Mouse (Mus musculus): ENCODE results near the gene Cluh.

Cluh gene

DNA sequence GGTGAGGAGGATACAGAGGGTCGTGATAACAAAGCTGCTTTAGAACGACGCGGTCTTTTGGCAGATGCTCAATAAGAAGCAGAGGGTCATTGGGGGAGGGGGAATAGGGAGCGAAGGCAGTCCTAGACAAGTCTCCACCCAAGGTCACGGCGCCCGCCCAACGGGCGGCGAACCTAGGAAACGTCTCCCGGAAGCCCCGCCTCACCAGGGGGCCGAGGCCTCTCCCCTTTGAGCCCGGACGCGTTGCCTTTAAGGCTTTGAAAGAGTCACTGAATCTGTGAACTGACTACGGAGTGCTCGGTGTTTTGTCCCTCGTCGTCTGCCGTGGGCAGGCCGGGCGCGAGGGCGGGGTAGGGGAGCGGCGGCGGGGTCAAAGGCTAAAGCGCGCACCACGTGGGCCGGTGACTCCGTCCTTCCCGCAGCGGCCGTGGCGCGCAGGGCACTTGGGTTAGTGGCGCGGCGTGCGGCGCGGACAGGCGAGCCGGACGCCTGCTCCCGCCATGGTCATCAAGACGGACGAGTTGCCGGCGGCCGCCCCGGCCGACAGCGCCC, at the start of gene Cluh:
TSS of gene Cluh (plus strand) at position 401 of the 552 bp plus-strand sequence.
- DNase-seq (ENCODE audit: low read depth, low spot score) = peak; percentile 98

DNA sequence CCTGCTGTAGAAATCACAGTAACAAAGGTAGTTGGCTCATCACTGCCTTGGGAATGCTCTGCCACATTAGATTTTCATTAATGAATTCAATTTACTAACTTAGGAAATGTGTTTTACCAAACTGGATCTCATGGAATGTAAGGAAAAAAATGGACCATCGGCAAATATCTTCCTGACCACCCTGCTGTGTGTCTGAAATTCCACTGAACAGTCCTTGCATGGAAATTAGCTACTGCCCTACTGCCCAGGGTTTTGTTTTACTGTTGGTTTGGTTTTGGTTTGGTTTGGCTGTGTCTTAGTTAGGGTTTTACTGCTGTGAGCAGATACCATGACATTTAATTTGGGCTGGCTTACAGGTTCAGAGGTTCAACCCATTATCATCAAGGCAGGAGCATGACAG, 47.0 kb upstream of the Cluh start:
- DNase-seq (ENCODE audit: low read depth, low spot score) = no peak

DNA sequence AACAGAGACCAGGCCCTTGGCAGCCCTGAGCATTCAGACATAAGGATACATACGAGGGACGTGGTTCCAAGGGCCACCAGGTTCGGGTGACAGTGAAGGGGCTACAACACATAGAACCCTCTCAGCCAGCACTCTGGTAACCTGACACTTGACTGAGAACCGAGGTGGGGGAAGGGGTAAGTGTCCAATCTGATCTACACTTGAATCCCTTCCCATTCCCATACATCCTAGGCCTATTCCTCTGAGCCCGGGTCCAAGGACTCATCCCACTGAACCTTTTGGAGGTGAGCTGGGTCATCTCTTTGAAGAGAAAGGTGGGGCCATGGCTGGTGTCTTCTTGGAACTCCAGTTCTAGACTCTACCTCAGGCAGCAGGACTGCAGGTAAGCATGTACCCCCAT, 39.2 kb upstream of the Cluh start:
- DNase-seq (ENCODE audit: low read depth, low spot score) = no peak

DNA sequence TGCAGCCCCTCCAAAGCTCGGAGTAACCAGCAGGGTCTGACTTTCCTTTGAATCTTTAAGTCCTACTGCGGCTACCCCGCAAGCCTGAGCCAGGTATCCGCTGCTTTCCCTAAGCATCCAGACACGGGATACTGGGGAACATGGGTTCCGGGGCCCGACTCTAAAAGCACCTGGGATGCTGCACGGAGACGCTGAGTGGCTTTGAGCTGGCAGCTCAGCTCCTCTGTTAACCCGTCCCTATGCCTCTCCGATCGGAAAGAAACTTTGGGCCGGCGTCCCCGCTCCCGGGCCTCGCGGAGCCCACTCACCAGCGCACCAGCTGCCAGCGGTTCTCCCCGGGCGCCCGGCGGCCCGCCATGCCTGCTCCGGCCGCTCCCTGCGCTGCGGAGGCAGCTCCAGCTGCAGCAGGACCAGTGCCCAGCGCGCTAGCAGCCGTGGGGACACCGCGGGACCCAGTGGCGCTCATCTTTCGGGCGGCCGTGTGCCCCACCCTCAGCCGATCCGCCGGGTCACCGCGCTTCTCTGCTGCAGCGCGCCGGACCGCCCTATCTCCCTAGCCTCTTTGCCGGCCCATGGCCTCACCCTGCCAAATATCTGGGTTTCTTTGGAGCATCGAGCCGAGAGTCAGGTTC, 38.6 kb upstream of the Cluh start, which contains the start of gene Rap1gap2:
TSS of gene Rap1gap2 (minus strand) at position 371 of the 632 bp plus-strand sequence.
- DNase-seq (ENCODE audit: low read depth, low spot score) = no peak

DNA sequence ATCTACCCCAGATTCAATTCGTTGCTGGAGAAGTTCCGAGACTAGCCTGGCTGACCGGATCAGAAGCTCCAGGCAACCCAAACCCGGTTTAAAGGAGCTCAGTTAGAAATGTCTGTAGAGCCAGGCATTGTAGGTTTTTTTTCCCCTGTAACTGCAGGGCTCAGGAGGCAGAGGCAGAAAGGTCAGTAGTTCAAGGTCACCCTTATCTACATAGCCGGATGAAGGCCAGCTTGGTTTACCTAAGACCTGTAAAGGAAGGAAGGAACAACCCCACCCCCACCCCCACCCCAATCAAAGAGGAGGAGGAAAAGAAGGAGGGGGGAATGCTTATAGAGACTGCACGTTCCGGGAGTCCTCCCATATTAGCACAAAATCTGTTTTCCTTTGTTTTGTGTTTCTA, 37.9 kb upstream of the Cluh start:
- no peak for DNase-seq (ENCODE audit: low read depth, low spot score)

DNA sequence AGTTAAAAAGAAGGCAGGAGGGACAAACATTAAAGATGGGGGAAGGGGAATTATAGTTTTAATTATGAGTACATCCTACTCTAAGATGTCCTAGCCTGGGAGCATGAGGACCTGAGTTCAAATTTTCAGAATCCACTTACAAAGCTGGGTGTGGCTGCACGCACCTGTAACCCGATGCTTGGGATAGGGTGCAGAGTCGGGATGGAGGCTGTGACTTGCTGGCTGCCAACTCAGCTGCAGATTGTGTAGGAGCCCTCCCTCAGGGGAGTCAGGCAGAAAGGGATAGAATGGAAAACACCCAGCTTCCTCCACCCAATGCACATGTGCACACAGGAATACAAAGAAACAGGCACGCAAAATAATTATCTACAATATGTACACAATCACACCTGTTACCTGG, 35.9 kb upstream of the Cluh start:
- DNase-seq (ENCODE audit: low read depth, low spot score) = no peak

DNA sequence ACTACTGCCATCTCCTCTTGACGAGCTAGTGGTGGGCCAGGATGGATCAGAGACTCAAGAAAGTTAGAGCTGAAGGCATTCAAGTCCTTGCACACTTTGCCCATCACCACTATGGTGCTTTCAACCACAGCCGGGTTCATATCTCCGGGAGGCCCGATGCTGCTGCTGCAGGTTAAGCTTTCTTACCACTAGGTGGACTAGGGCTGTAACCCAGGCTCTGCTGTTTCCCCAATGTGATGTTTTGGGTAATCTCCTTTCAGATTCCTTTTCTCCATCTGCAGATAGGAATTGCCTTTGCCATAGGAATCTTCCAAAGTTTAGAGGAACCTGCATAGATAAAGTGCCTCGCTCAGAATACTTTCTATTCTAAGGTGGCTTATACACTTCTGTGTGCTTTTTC, 33.7 kb upstream of the Cluh start:
- DNase-seq (ENCODE audit: low read depth, low spot score) = no peak

DNA sequence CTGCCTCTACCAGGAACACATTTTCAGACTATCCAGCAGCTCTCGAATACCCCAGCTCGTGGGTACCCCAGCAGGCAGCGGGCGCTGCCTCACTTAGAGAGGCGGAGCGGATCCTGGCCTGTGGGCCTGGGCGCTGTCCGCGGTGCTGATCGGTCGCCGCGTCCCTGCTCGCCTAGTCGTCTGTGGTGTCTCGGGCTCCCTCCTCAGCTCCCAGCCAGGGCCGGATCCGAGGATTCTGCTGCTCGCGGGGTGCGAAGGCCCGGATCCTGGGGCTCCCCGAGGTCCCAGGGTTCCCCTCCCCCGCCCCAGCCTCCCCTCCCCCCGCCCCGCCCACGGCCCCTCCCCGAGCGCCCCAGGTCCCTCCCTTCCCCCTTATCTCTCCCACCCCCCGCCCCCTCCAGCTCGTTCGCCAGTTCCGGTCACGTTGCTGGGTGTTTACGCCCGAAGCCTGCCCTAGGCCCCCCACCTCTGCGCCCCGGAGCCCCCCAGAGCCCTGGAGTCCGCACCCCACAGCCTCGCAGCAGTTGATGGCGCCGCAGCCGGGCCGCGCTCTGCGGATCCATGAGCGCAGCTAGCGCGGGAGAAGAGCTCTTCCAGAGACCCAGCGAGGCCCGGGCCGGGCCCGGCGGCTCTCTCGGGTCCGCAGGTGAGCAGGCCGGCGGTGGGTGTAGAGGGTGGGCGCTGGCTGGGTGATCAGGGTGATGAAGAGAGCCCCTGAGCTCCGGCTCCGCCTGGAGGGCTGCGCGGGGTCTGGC, 29.9 kb upstream of the Cluh start, which contains the start of gene Ccdc92b:
TSS of gene Ccdc92b (plus strand) at position 405 of the 755 bp plus-strand sequence.
- peak; percentile 30 for DNase-seq (ENCODE audit: low read depth, low spot score)

DNA sequence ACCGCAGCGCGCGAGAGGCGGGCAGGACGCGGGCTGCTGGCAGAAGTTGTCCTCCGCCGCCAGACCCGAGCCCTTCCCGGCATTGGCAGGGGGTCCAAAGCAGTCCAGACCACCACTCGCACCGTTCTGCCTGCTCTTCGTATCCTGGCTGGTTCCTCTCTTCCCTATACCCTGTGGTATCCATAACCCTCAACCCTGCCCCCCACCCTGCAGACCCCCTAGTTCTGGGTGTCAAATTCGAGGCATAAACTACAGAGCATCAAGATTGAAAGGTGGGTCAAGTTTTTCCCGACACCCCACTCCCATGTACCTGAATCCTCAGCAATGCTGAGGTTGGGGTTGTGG, 29.4 kb upstream of the Cluh start:
- DNase-seq (ENCODE audit: low read depth, low spot score) = no peak

DNA sequence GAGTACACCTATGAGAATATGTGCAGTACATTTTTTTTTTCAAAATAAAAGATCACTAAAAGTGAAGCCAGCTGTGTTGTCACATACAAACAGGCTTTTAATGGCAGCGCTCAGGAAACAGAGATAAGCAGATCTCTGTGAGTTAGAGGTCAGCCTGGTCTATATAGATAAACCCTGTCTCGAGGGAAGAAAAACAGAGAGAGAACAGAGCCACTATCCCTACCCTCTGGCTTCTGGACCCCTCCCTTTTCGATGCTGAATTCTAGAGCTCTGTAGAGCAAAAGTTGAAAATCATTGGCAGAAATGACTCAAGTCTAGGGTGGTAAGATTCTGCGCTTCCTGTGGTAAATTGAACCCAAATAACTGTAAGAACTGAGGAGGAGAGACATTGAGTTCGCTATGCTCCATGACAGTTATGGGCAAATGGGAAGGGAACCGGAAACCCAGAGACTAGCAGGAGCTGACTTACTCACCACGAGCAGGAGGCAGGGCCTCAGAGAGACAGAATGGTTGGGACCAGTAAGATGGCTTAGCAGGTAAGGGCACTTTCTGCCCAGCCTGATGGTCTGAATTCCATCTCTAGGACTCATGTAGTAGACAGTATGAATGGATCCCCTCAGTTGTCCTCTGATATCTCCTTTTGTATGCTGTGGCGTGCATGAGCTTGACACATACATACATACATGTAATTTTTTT, 27.2 kb upstream of the Cluh start:
- DNase-seq (ENCODE audit: low read depth, low spot score) = no peak

DNA sequence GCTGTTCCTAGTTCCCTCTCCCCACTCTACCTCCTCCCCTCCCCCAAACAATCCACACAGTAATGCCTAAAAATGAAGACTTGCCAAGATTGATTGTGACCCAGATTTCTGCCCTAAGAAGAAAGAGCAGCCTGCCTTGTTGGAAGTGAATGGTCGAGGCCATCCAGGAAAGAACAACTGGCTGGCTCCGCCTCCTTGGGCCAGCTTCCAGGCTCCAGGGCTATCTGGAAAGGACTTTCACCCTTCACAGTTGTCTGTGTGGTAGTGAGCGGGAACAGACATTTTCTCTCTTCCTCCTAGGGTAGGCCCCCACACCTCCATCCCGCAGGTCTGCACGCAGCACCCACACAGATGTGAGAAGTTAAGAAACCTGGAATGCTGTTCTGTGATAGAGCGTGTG, 25.6 kb upstream of the Cluh start:
- DNase-seq (ENCODE audit: low read depth, low spot score) = no peak

DNA sequence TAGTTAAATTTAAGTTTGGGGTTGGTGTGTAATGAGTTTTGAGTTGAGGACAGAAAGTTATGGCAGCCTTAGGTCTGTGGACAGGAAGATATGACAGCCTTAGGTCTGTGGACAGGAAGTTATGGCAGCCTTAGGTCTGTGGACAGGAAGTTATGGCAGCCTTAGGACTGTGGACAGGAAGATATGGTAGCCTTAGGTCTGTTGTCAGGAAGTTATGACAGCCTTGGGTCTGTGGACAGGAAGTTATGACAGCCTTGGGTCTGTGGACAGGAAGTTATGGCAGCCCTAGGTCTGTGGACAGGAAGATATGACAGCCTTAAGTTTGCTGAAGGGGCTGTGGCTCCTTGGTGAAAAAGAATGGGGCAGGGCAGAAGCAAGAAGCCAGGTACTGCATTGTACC, 24.0 kb upstream of the Cluh start:
- no peak for DNase-seq (ENCODE audit: low read depth, low spot score)

DNA sequence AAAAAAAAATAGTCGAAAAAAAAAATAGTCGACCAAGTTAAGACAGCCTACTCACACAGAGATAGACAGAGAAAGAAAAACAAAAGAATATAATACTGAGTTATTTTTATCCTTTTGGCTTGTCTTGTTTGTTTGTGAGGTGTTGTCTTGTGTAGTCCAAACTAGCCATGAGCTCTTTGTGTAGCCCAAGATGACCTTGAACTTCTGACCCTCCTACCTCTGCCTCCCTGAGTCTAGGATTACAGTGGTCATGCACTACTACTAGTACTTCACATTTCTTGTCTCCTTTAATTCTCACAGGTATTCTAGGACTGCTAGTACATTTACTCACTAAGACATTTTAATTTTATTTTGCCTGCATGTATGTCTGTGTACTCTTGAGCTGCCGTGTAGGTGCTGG, 21.8 kb upstream of the Cluh start:
- DNase-seq (ENCODE audit: low read depth, low spot score) = no peak

DNA sequence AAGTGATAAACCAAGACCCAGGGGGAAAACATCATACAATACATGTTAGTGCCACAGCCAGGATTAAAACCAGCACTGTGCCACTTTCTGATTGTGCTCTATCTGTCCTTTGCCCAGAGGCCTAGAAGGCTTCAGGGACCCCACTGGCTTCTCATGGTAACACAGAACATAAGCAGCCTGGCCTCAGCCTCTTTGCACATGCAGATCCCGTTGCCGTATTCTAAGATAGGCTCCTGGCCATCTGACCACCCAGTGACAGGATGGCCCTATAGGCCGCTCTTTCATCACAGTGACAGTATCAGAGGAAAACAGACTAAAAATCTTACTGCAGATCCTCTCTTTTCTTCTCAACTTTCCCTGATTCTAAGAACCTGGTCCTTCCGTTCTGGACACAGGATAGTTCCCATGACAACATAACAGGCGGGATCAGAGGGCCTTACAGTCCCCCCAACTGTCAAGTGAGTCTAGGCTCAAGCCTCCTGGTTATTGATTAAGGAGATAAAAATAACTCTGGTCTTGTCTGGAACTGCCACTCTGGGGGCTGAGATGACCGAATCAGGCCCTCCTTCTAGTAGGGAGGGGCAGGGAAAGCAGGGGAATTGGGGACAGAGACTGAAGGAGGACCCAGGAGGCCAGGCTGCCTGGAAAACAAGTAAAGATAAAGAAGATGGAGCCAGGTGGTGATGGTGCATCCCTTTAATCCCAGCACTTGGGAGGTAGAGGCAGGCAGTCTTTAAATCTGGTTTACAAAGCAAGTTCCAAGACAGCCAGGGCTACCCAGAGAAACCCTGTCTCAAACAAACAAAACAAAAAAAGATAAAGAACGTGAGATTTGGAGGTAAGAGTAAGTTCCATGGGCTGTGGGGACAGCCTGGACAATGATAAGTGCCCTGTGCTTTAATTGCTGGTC, 17.2 kb upstream of the Cluh start:
- DNase-seq (ENCODE audit: low read depth, low spot score) = no peak

DNA sequence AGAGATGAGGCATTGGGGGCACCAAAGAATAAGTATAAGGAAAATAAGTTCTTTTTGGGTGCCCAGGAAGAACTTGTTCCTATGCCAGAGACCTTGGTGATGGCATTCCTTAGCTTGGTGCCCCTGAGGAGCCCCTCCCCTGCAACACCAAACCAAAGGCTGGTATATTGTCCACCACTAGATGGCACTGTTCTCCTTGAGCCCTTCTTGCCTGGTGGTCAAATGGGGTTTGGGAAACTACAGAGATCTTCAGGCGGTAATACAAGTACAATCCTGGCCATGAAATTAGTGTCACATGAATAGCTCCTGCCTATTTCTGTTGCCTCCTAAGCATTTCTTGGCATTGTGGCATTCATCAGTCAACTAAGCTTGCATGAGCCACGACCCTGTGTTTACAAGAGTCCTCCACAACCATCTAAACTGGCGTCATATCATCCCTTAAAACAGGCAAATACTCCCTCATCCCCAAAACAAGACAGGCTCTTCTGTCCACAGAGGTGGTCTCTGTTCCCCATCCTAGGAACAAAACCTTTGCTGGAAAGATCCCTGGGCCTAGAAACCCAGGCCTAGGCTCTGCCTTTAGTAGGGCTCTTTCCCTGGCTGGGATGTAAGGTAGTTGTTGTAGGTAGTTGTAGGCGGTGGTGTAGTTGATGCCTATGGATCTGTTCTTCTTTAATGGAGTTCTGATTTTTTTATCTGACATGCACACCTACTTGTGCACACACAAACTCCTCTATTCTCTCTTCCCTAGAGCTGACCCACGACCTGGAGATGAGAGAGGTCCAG, 14.6 kb upstream of the Cluh start:
- peak; percentile 59 for DNase-seq (ENCODE audit: low read depth, low spot score)

DNA sequence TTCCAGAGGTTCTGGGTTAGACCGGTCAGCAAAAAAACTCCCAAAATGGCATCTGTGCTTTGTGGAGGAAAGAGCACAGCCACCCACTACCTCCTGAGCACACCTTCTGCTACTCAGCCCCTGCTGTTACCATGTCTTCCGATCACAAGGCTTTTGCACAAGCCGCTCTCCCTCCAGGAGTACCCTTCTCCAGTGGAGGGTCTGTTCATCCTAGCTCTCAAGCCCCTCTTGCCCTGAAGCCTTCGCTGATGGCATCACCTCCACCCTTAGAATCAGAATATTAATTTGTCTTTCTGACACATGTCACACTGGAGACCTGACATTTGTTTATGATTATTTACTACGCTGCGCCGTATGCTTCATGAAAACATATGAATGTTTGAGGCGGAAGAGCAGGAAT, 11.8 kb upstream of the Cluh start:
- DNase-seq (ENCODE audit: low read depth, low spot score) = no peak

DNA sequence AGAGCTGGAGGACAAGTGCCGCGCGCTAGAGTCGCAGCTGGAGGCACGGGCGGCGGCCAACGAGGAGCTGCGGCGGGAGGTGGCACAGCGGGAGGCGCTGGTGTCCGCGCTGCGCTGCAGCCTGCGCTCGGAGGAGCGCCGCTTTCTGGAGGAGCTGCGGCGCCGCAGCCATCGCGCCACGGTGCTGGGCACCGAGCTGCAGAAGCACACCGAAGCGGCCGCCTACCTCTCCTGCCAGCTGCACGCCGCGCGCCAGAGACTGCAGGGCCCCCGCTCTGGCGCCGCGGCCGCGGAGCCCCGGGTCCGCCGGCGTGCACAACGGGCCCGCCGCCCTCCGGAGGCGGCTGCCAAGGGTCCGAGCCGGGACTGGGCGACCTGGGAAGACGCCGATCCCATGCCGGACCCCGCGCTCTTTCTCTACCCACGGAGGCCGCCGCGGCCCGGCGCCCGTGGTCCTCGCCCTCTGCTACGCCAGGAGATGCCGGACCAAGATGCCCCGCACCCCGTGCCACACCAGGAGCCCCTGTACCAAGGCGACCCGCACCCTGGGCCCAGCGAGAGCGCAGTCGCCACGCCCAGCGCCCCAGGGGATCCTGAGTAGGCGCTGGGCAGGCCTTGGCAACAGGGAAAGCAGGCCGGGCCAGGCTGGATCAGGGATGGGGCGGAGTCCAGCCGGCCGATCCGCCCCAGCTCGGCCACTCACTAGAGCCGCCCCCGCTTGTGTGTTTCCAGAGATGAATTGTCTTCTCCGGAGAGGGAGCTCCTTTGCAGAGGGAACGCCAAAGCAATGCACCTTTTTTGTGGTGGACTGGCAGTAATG, 11.1 kb upstream of the Cluh start:
- peak; percentile 76 for DNase-seq (ENCODE audit: low read depth, low spot score)

DNA sequence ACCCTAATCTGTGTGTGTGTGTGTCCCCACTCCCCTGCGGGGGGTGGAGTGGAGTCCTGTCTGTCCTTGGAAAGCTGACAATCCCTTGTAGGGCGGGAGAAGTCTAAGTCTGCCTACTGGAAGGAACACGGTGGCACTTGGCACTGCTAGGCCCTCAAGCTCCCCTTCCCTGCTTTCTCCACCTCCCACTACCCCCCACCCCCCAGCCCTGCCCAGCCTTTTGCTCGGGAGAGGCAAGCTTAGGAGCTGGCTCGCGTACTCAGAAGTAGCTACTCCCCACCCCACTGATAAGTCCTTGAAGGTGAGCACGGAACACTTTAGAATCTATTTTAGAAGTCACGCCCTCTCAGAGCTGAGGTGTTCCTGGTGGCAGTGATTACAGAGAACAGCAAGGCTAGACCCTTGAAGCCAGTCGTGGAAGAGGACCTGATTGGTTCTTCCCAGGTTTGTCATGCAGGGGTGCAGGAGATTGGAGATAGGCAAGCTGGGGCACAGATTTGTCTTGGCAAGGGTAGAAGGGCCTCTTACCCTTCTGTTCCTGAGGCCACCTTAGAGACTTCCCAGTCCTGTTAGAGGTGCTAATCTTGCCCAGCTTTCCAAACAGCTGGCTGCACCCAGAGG, 10.4 kb upstream of the Cluh start:
- no peak for DNase-seq (ENCODE audit: low read depth, low spot score)

DNA sequence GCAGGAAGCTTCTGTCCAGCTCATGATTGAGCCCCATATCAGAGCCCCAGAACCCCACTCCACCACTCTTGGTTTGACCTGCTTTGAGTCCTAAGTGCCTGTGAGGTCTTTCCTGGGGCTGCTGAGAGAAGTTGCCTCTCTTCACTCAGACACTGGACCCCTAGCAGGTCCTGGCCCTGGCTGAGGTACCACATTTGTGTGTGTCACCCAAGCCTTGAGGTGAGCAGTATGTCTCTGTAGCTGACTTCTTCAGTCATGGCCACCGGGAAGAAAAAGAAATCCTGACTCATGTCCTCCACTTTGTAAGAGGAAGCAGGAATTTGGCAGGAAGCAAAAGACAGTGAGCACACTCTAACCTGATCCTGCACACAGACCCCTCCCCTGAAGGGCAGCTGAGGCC, 9.7 kb upstream of the Cluh start:
- DNase-seq (ENCODE audit: low read depth, low spot score) = no peak

All from skeletal muscle tissue, adult 2 months (tissue).